Mouse (Mus musculus) limb, embryonic 14.5 days (tissue): ENCODE measurements around the gene Fam129c. TPM values are rescaled to one million over a fixed set of nuclear protein-coding genes. Genes with fewer than 3 reads are reported as not detected.

ENCODE experiments used
- ATAC-seq: fragments of 200-750 bp; cut with Nextera tagmentation; 2 replicates; pipeline ENCODE4 v1.8.0; 2017; ENCODE audit warnings: low read depth, moderate number of reproducible peaks, moderate TSS enrichment; ENCODE audit not compliant: low FRiP score
- DNase-seq: peaks from one replicate; pipeline ENCODE4 v3.0.0-alpha.2; 2015; ENCODE audit warnings: low spot score
- H3K27ac ChIP-seq: fragments of 300-500 bp; sonication (generic); replicated peaks from 2 replicates; pipeline ENCODE4 v1.5.1; 2014; ENCODE audit warnings: low read depth, mild to moderate bottlenecking, low read length, moderate library complexity, mixed read lengths
- H3K27me3 ChIP-seq: fragments of 300-500 bp; sonication (generic); 2 replicates; pipeline ENCODE4 v1.6.1; 2014; ENCODE audit warnings: low read length, mixed read lengths; ENCODE audit not compliant: control insufficient read depth, insufficient read depth
- H3K36me3 ChIP-seq: fragments of 300-500 bp; sonication (generic); 2 replicates; pipeline ENCODE4 v1.6.1; 2014; ENCODE audit warnings: mild to moderate bottlenecking, low read length, moderate library complexity, mixed read lengths; ENCODE audit not compliant: control insufficient read depth, insufficient read depth
- H3K4me1 ChIP-seq: fragments of 300-500 bp; sonication (generic); 2 replicates; pipeline ENCODE4 v1.6.1; 2014; ENCODE audit warnings: antibody characterized with exemption, low read length, mixed read lengths; ENCODE audit not compliant: control insufficient read depth, insufficient read depth
- H3K4me2 ChIP-seq: fragments of 300-500 bp; sonication (generic); replicated peaks from 2 replicates; pipeline ENCODE4 v1.6.1; 2014; ENCODE audit warnings: low read depth, mild to moderate bottlenecking, low read length, moderate library complexity; ENCODE audit not compliant: severe bottlenecking
- H3K4me3 ChIP-seq: fragments of 300-500 bp; sonication (generic); replicated peaks from 2 replicates; pipeline ENCODE4 v1.5.1; 2014; ENCODE audit warnings: low read length
- H3K9ac ChIP-seq: fragments of 300-500 bp; sonication (generic); 2 replicates; pipeline ENCODE4 v1.6.1; 2014; ENCODE audit warnings: mild to moderate bottlenecking, low read depth, low read length, moderate library complexity; ENCODE audit not compliant: severe bottlenecking
- H3K9me3 ChIP-seq: fragments of 300-500 bp; sonication (generic); 2 replicates; pipeline ENCODE4 v1.6.1; 2016; ENCODE audit warnings: low read length; ENCODE audit not compliant: control insufficient read depth
- POLR2A ChIP-seq: fragments of 200-500 bp; IDR thresholded peaks from 2 replicates; pipeline ENCODE4 v1.8.0; 2012; ENCODE audit warnings: inconsistent platforms, mild to moderate bottlenecking, moderate library complexity, borderline replicate concordance; ENCODE audit not compliant: insufficient read depth, insufficient read length; ENCODE audit errors: extremely low read depth
- WGBS: fragments of 180-500 bp; shearing (Covaris S2); extraction: QIAGEN DNeasy Blood & Tissue Kit; methylation state at CpG from one replicate; pipeline ENCODE4 v1.1.7; 2014; 5-methylcytosine and 5-hydroxymethylcytosine counted together
- polyA plus RNA-seq, 2 experiments: library from polyadenylated mRNA; depleted of rRNA in 1 of 2; stranded (reverse) in 1 of 2; unstranded in 1 of 2; fragments of >200 nt; fragmentation: Nextera tagmentation in 1 of 2; extraction: Ambion mirVana in 1 of 2; gene quantifications; 2 replicates each; pipeline versions ENCODE4 v1.2.1 to v1.2.3; 2012 to 2014

Gene Fam129c
- polyA plus RNA-seq, 2 experiments = 2.9 to 7.5 TPM

GRCm38 (mm10) chr8:71558071-71558957, 39.1 kb upstream of the Fam129c start, which contains the start of gene Tmem221:
Gene Tmem221, minus strand, starts transcription at chr8:71558871.
- Histone ChIP-seq H3K4me2 (peak within 1 kb of the TSS; percentile 50), H3K36me3 (no peaks in the 10 kb centered on the region), H3K27ac (no peak within 1 kb of the TSS), H3K4me1 (peaks cover 6% of the 10 kb centered on the region), H3K27me3 (peaks cover 74% of the 10 kb centered on the region), H3K4me3 (peak within 1 kb of the TSS; percentile 36), H3K9me3 (no peaks in the 10 kb centered on the region), H3K9ac (peak within 1 kb of the TSS; percentile 40; the same call in 1 of the 2 replicates)
- 5% methylated on average over 68 of the region's 70 CpGs for WGBS
- TF ChIP-seq POLR2A = no peak
- ATAC-seq = peak; percentile 18; the same call in 1 of the 2 replicates
- DNase-seq = no peak

DNA sequence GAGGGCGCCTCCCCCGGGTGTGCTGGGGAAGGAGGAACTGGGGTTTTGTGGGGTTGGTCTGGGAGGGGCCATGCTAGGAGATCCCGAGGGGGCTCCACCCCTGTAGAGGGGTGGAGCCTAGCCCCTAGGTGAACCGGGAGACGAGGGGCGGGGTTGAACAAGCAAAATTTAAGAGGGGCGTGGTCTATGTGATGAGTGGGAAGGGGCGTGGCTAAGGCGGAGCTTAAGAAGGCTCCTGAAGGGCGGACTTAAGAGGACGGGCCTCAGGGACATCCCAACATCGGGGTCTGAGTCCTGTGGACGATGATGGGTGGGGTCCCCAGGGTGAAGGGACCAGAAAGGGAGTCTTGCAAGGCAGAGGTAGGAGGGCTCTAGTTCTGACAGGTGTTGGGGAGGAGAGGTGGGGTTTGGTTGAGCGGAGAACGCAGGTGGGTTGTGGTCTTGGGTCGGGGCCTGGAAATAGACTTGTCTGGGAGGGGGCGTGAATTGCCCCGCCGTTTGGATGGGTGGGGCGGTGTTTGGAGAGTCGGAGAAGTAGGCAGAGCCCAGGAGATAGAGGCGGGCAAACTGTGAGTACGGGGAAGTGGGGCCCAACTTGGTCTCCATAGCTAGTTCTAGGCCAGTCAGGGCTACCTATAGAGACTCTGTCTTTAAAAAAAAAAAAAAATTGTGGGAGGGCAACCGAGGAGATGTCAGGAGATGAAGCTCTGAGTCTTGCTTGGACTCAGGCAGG, 38.3 kb upstream of the Fam129c start:
- 2% methylated on average over 24 of the region's 24 CpGs for WGBS
- H3K4me3 ChIP-seq = peak overlapping the region; percentile 36
- H3K36me3 ChIP-seq = no peaks in the 10 kb centered on the region
- no peak overlapping the region for H3K27ac ChIP-seq
- H3K9ac ChIP-seq = peak overlapping the region; percentile 40; the same call in 1 of the 2 replicates
- peak overlapping the region; percentile 50 for H3K4me2 ChIP-seq
- H3K4me1 ChIP-seq = peaks cover 6% of the 10 kb centered on the region
- peaks cover 2% of the 10 kb centered on the region for H3K9me3 ChIP-seq
- DNase-seq = peak; percentile 76
- TF ChIP-seq POLR2A = no peak
- peaks cover 79% of the 10 kb centered on the region for H3K27me3 ChIP-seq
- peak; percentile 23; the same call in 1 of the 2 replicates for ATAC-seq

- Histone ChIP-seq H3K27ac (no peak overlapping the region), H3K4me1 (peaks cover 6% of the 10 kb centered on the region), H3K9ac (no peak overlapping the region), H3K27me3 (peaks cover 79% of the 10 kb centered on the region), H3K4me2 (no peak overlapping the region), H3K9me3 (peaks cover 4% of the 10 kb centered on the region), H3K4me3 (no peak overlapping the region), H3K36me3 (no peaks in the 10 kb centered on the region)
- no peak for TF ChIP-seq POLR2A
- WGBS = 67% methylated on average over 3 of the region's 3 CpGs
- no peak for ATAC-seq
- no peak for DNase-seq
Measured at GRCm38 (mm10) chr8:71560071-71560470, 37.4 kb upstream of the Fam129c start.

DNA sequence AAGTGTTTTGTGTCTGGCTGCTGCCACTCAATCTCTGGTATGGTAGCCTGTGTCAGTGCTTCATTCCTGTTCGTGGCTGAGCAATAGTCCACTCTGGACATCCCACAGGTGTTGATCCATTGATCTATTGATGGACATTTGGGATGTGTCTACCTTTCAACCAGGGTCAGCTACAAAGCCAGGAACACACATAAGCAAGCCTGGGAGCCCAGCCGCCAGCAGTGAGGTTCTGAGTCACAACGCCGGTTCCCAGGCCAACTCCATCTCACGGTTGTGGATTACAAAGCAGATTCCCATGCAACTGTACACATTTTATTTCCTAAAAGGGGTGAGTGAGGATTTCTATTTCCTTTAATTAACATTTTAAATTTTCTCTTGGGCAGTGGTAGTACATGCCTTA, 36.7 kb upstream of the Fam129c start:
- TF ChIP-seq POLR2A = no peak
- no peak for ATAC-seq
- Histone ChIP-seq H3K9ac (no peak overlapping the region), H3K27ac (no peak overlapping the region), H3K9me3 (peaks cover 4% of the 10 kb centered on the region), H3K4me3 (no peak overlapping the region), H3K4me1 (peaks cover 6% of the 10 kb centered on the region), H3K27me3 (peaks cover 78% of the 10 kb centered on the region), H3K4me2 (no peak overlapping the region), H3K36me3 (no peaks in the 10 kb centered on the region)
- no peak for DNase-seq
- 88% methylated on average over 5 of the region's 5 CpGs for WGBS

- TF ChIP-seq POLR2A = no peak
- ATAC-seq (no peak; the same call in 1 of the 2 replicates), DNase-seq (peak; percentile 64)
- Histone ChIP-seq H3K9ac (no peak overlapping the region), H3K9me3 (peaks cover 4% of the 10 kb centered on the region), H3K4me1 (peaks cover 6% of the 10 kb centered on the region), H3K36me3 (no peaks in the 10 kb centered on the region), H3K27ac (no peak overlapping the region), H3K4me3 (no peak overlapping the region), H3K4me2 (no peak overlapping the region), H3K27me3 (peaks cover 73% of the 10 kb centered on the region)
- 4% methylated on average over 15 of the region's 15 CpGs for WGBS
Measured at GRCm38 (mm10) chr8:71561401-71561800, 36.0 kb upstream of the Fam129c start.
